12 mouse cellular contexts compared by ENCODE assay signal in the genomic region with DNA sequence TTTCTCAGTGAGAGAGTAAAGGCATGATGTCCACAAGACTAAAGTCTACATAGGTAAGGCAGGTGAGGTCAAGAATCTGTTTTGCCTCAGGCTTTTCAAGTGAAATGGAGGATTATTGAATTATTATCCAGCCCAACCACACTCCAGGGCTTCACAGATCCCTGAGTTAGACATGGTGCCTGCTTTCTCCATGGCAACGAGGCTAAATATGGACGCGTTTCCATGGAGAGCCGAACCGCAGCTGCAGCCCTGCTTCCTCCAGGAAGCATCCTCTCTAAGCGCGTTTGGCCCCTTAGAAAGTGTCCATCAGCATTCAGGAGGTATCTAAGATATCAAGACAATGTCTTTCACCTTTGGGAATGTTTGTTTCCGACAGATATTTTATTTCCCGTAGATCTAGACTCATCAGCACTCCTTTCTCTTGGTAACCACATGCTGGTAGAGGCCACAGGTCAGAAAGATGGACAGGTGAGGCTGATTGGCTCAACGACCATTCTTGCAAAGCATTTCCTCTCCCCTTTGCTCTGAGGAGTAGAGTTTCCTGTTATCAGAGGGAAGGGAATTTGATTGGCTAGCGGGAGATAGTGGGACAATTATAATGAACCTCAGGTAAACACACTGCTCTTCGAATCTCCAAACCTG. TPM values are rescaled to one million over a fixed set of nuclear protein-coding genes. Genes with fewer than 3 reads are reported as not detected.
A peak's percentile ranks its signal among the peaks of the same experiment; 100 is the strongest.
DNase-seq lines count a peak whose midpoint lies in the region; ATAC-seq and TF ChIP-seq lines count a peak whose summit lies in the region.
"Had no signal": no experiment of that assay in that cellular context is flagged by ENCODE, and none has a peak within 500 bp of the region (broad histone marks: within the 10 kb centered on the region; RNA-seq: fewer than 3 reads in every experiment).

No protein-coding gene starts in this region.

- H3K9me3 ChIP-seq in forebrain, embryonic 10.5 days = no peaks in the 10 kb centered on the region
- no peaks in the 10 kb centered on the region for H3K9me3 ChIP-seq in forebrain, embryonic 13.5 days (replicated peaks)
- H3K9me3 ChIP-seq in forebrain, embryonic 14.5 days (replicated peaks; ENCODE audit: control insufficient read depth, low read length) = no peaks in the 10 kb centered on the region
- H3K9me3 ChIP-seq: heart, embryonic 13.5 days; limb, embryonic 15.5 days had no signal

- no peak for TF ChIP-seq POLR2A in olfactory bulb, adult 2 months (IDR thresholded peaks at IDR 0.05; ENCODE audit: insufficient read depth, low read depth, low read length)

- peaks cover 12% of the 10 kb centered on the region for H3K4me1 ChIP-seq in forebrain, embryonic 10.5 days
- H3K4me1 ChIP-seq in forebrain, embryonic 13.5 days = peaks cover 8% of the 10 kb centered on the region; the same call in 1 of the 2 replicates
- peaks cover 4% of the 10 kb centered on the region; the same call in 1 of the 2 replicates for H3K4me1 ChIP-seq in forebrain, embryonic 14.5 days (ENCODE audit: control insufficient read depth, insufficient read depth, low read length)
- peaks cover 19% of the 10 kb centered on the region for H3K4me1 ChIP-seq in olfactory bulb, adult 2 months (ENCODE audit: control insufficient read depth, insufficient read depth, low read length)
- H3K4me1 ChIP-seq: heart, embryonic 13.5 days; limb, embryonic 15.5 days had no signal

- intact Hi-C loops in left cerebral cortex, postnatal 25 days (cut with DNase I) = no loop called here

- peak; percentile 37 for DNase-seq in forebrain, embryonic 10.5 days (ENCODE audit: extremely low spot score, low spot score)
- DNase-seq in forebrain, embryonic 14.5 days (ENCODE audit: low spot score) = peak; percentile 57
- peak; percentile 38 to 57 for DNase-seq in left cerebral cortex, postnatal 25 days (ENCODE audit: low spot score in 2 of 2)
- no peak for DNase-seq in cerebellum, adult 9-10 months
- no peak for DNase-seq in adrenal gland, adult 18-20 months (ENCODE audit: low spot score in 2 of 2)
- DNase-seq in Muller cell, postnatal 12 days (ENCODE audit: inconsistent ontology term) = no peak

- H3K4me2 ChIP-seq in forebrain, embryonic 13.5 days = no peak overlapping the region
- no peak overlapping the region for H3K4me2 ChIP-seq in forebrain, embryonic 14.5 days (ENCODE audit: low read length)
- H3K4me2 ChIP-seq: heart, embryonic 13.5 days; limb, embryonic 15.5 days had no signal

- H3K9ac ChIP-seq in forebrain, embryonic 13.5 days = no peak overlapping the region
- H3K9ac ChIP-seq in forebrain, embryonic 14.5 days (ENCODE audit: low read length) = no peak overlapping the region
- H3K9ac ChIP-seq: heart, embryonic 13.5 days; limb, embryonic 15.5 days had no signal

- no peak overlapping the region for H3K27ac ChIP-seq in forebrain, embryonic 10.5 days
- no peak overlapping the region for H3K27ac ChIP-seq in forebrain, embryonic 13.5 days
- no peak overlapping the region for H3K27ac ChIP-seq in forebrain, embryonic 14.5 days (ENCODE audit: low read depth, low read length)
- H3K27ac ChIP-seq in olfactory bulb, adult 2 months (ENCODE audit: insufficient read depth, low read depth, low read length) = peak overlapping the region; percentile 69; the same call in 1 of the 2 replicates
- H3K27ac ChIP-seq: heart, embryonic 13.5 days; limb, embryonic 15.5 days had no signal

- no peak overlapping the region for H3K4me3 ChIP-seq in forebrain, embryonic 10.5 days
- H3K4me3 ChIP-seq in forebrain, embryonic 13.5 days = no peak overlapping the region
- H3K4me3 ChIP-seq in forebrain, embryonic 14.5 days (ENCODE audit: low read depth, low read length) = no peak overlapping the region
- no peak overlapping the region for H3K4me3 ChIP-seq in olfactory bulb, adult 2 months (ENCODE audit: insufficient read depth, low read depth, low read length)
- H3K4me3 ChIP-seq: erythroblast, embryonic 14.5 days; heart, embryonic 13.5 days; limb, embryonic 15.5 days had no signal

- H3K27me3 ChIP-seq in forebrain, embryonic 10.5 days (ENCODE audit: poor library complexity, severe bottlenecking) = peaks cover 100% of the 10 kb centered on the region
- peaks cover 14% of the 10 kb centered on the region; the same call in 1 of the 2 replicates for H3K27me3 ChIP-seq in forebrain, embryonic 13.5 days
- H3K27me3 ChIP-seq in forebrain, embryonic 14.5 days (replicated peaks; ENCODE audit: control insufficient read depth, insufficient read depth, low read length) = no peaks in the 10 kb centered on the region

- H3K36me3 ChIP-seq in forebrain, embryonic 10.5 days (replicated peaks) = no peaks in the 10 kb centered on the region
- H3K36me3 ChIP-seq in forebrain, embryonic 13.5 days (ENCODE audit: poor library complexity, severe bottlenecking) = peaks cover 2% of the 10 kb centered on the region; the same call in 1 of the 2 replicates
- H3K36me3 ChIP-seq in forebrain, embryonic 14.5 days (ENCODE audit: control insufficient read depth, insufficient read depth, low read length) = no peaks in the 10 kb centered on the region
- H3K36me3 ChIP-seq: heart, embryonic 13.5 days; limb, embryonic 15.5 days had no signal

- 72% methylated on average over 12 of the region's 12 CpGs for WGBS in forebrain, embryonic 10.5 days
- WGBS in forebrain, embryonic 13.5 days = 54% methylated on average over 12 of the region's 12 CpGs
- 53% methylated on average over 12 of the region's 12 CpGs for WGBS in forebrain, embryonic 14.5 days
- 44% methylated on average over 12 of the region's 12 CpGs for WGBS in olfactory bulb, adult 2 months

- no peak for ATAC-seq in forebrain, embryonic 13.5 days
- ATAC-seq in forebrain, embryonic 14.5 days = peak; percentile 59; the same call in 1 of the 2 replicates
- ATAC-seq: Patski had no signal

- no peak for TF ChIP-seq CTCF in olfactory bulb, adult 2 months (IDR thresholded peaks at IDR 0.05; ENCODE audit: insufficient read depth, low read depth, low read length)

RNA-seq across cellular contexts. Expression of a gene that starts 59.6 kb away (rescaled TPM):
- polyA plus RNA-seq in forebrain, embryonic 10.5 days (2016; fragmentation: Nextera tagmentation; extraction: Ambion mirVana) = 1.6 and 2.3 TPM in 2 replicates
- 10.5 and 13.2 TPM in 2 replicates for polyA plus RNA-seq in forebrain, embryonic 13.5 days (2015; fragmentation: Nextera tagmentation; extraction: Ambion mirVana)
- 14.7 and 18.5 TPM in 2 replicates for polyA plus RNA-seq in forebrain, embryonic 14.5 days (2014; fragmentation: Nextera tagmentation; extraction: Ambion mirVana)
- 10 to 100 TPM; 13.4 to 16.8 TPM for total RNA-seq in left cerebral cortex, postnatal 25 days (2021)
- not detected in 2 replicates for polyA plus RNA-seq in olfactory bulb, adult 2 months (2012; ENCODE audit: insufficient read depth, insufficient read length, low replicate concordance, missing spikeins)
- total RNA-seq in adrenal gland, adult 18-20 months (2021) = 10 to 100 TPM; 12.6 to 17.3 TPM
- polyA plus RNA-seq: erythroblast, embryonic 14.5 days; Patski had no signal

Comparison
In these comparisons a context has a peak if more than half of its experiments do, and no peak if none do; other contexts are left out.
1. DNase-seq: peak in forebrain, embryonic 10.5 days (single experiment), forebrain, embryonic 14.5 days (single experiment) and left cerebral cortex, postnatal 25 days (2 of 2); none in cerebellum, adult 9-10 months (single experiment), adrenal gland, adult 18-20 months (0 of 2) and Muller cell, postnatal 12 days (single experiment).